Mouse (Mus musculus): ENCODE results near the gene Rpl27a. TPM values are rescaled to one million over a fixed set of nuclear protein-coding genes. Genes with fewer than 3 reads are reported as not detected.

Gene Rpl27a
- polyA plus RNA-seq, 1 experiment from 2014 or later: 71.3 TPM

GRCm38 (mm10) chr7:109566327-109566726 is 47.4 kb downstream of the Rpl27a start:
- Histone ChIP-seq H3K9me3 (replicated peaks; ENCODE audit: control insufficient read depth, low read length) (no peaks in the 10 kb centered on the region), H3K4me1 (ENCODE audit: control insufficient read depth, insufficient read depth, low read length) (peaks cover 27% of the 10 kb centered on the region), H3K9ac (ENCODE audit: low read length) (no peak overlapping the region), H3K4me2 (ENCODE audit: low read depth, low read length) (no peak overlapping the region), H3K27me3 (ENCODE audit: control insufficient read depth, insufficient read depth, low read length) (no peaks in the 10 kb centered on the region), H3K4me3 (ENCODE audit: low read length) (no peak overlapping the region), H3K27ac (ENCODE audit: low read length) (no peak overlapping the region), H3K36me3 (ENCODE audit: control insufficient read depth, insufficient read depth) (no peaks in the 10 kb centered on the region; the same call in 1 of the 2 replicates)
- ATAC-seq (replicated peaks; ENCODE audit: extremely low read depth, insufficient read depth, low FRiP score): no peak

GRCm38 (mm10) chr7:109566841-109567768 is 48.2 kb downstream of the Rpl27a start:
- no peaks in the 10 kb centered on the region for H3K27me3 ChIP-seq (ENCODE audit: control insufficient read depth, insufficient read depth, low read length)
- no peak overlapping the region for H3K4me3 ChIP-seq (ENCODE audit: low read length)
- H3K9me3 ChIP-seq (replicated peaks; ENCODE audit: control insufficient read depth, low read length): no peaks in the 10 kb centered on the region
- WGBS: 54% methylated on average over 11 of the region's 11 CpGs
- no peaks in the 10 kb centered on the region; the same call in 1 of the 2 replicates for H3K36me3 ChIP-seq (ENCODE audit: control insufficient read depth, insufficient read depth)
- H3K4me2 ChIP-seq (ENCODE audit: low read depth, low read length): no peak overlapping the region
- 0 out of 2 replicates have a peak overlapping the region, but pooled peaks have one; percentile 11 for H3K27ac ChIP-seq (ENCODE audit: low read length)
- no peak overlapping the region for H3K9ac ChIP-seq (ENCODE audit: low read length)
- no peak for ATAC-seq (replicated peaks; ENCODE audit: extremely low read depth, insufficient read depth, low FRiP score)
- H3K4me1 ChIP-seq (ENCODE audit: control insufficient read depth, insufficient read depth, low read length): peaks cover 23% of the 10 kb centered on the region

- Histone ChIP-seq H3K27ac (ENCODE audit: low read length) (no peak overlapping the region), H3K4me2 (ENCODE audit: low read depth, low read length) (no peak overlapping the region), H3K4me3 (ENCODE audit: low read length) (no peak overlapping the region), H3K27me3 (ENCODE audit: control insufficient read depth, insufficient read depth, low read length) (no peaks in the 10 kb centered on the region), H3K9me3 (replicated peaks; ENCODE audit: control insufficient read depth, low read length) (no peaks in the 10 kb centered on the region), H3K4me1 (ENCODE audit: control insufficient read depth, insufficient read depth, low read length) (peaks cover 10% of the 10 kb centered on the region), H3K36me3 (ENCODE audit: control insufficient read depth, insufficient read depth) (no peaks in the 10 kb centered on the region; the same call in 1 of the 2 replicates), H3K9ac (ENCODE audit: low read length) (no peak overlapping the region)
- no peak for ATAC-seq (replicated peaks; ENCODE audit: extremely low read depth, insufficient read depth, low FRiP score)
- 85% methylated on average over 4 of the region's 4 CpGs for WGBS
Measured at GRCm38 (mm10) chr7:109568391-109568892, 49.5 kb downstream of the Rpl27a start.

Small RNA genes within 50 kb of the gene (microRNA-seq; reads per million reads assigned to microRNA genes)
- gene Gm47284: 0.59 reads per million

Other genes with a start within 250 kb of the Rpl27a start
- gene Stk33, start 80.1 kb upstream of the Rpl27a start, polyA plus RNA-seq (2015; fragmentation: Nextera tagmentation; extraction: Ambion mirVana): 0.76 and 0.94 TPM in 2 replicates
- 0.03 TPM in 1 of 2 replicates, not detected in the other for gene Trim66, start 11.0 kb upstream of the Rpl27a start, polyA plus RNA-seq (2015; fragmentation: Nextera tagmentation; extraction: Ambion mirVana)
- gene St5, start 184.5 kb downstream of the Rpl27a start, polyA plus RNA-seq (2015; fragmentation: Nextera tagmentation; extraction: Ambion mirVana): 41.4 and 43.2 TPM in 2 replicates
- 32.7 and 36.0 TPM in 2 replicates for gene Akip1, start 184.5 kb downstream of the Rpl27a start, polyA plus RNA-seq (2015; fragmentation: Nextera tagmentation; extraction: Ambion mirVana)
- 1.00 and 1.5 TPM in 2 replicates for gene BC051019, start 204.7 kb downstream of the Rpl27a start, polyA plus RNA-seq (2015; fragmentation: Nextera tagmentation; extraction: Ambion mirVana)
- gene Ascl3, start 212.6 kb downstream of the Rpl27a start, polyA plus RNA-seq (2015; fragmentation: Nextera tagmentation; extraction: Ambion mirVana): 0.22 TPM in 1 of 2 replicates, not detected in the other
- gene Tmem9b, start 233.7 kb downstream of the Rpl27a start, polyA plus RNA-seq (2015; fragmentation: Nextera tagmentation; extraction: Ambion mirVana): 60.6 and 61.6 TPM in 2 replicates

Measured in heart, embryonic 16.5 days (tissue).